Mouse (Mus musculus) heart, embryonic 11.5 days (tissue): ENCODE measurements at regions not wholly inside any gene's neighbourhood (a gene's known extent, or its start where the extent isn't known, plus 50 kb on each side); places are given as distances from the start of the nearest gene placed in this dataset.

Source experiments
- ATAC-seq: fragments of 200-750 bp; cut with Nextera tagmentation; replicated peaks from 2 replicates; pipeline ENCODE4 v1.8.0; 2017; ENCODE audit warnings: moderate library complexity; ENCODE audit not compliant: insufficient number of reproducible peaks, low FRiP score, low TSS enrichment
- H3K27ac ChIP-seq: fragments of 300-500 bp; sonication (generic); 2 replicates; pipeline ENCODE4 v1.5.1; 2014; ENCODE audit warnings: mild to moderate bottlenecking, low read depth, low read length
- H3K27me3 ChIP-seq: fragments of 300-500 bp; sonication (generic); 2 replicates; pipeline ENCODE4 v1.6.1; 2014; ENCODE audit warnings: mild to moderate bottlenecking, low read length, mixed read lengths; ENCODE audit not compliant: control insufficient read depth, insufficient read depth
- H3K36me3 ChIP-seq: fragments of 300-500 bp; sonication (generic); 2 replicates; pipeline ENCODE4 v1.6.1; 2014; ENCODE audit warnings: mild to moderate bottlenecking, low read length, moderate library complexity, mixed read lengths; ENCODE audit not compliant: control insufficient read depth, insufficient read depth
- H3K4me1 ChIP-seq: fragments of 300-500 bp; sonication (generic); 2 replicates; pipeline ENCODE4 v1.6.1; 2014; ENCODE audit warnings: low read length; ENCODE audit not compliant: control insufficient read depth, insufficient read depth
- H3K4me2 ChIP-seq: fragments of 300-500 bp; sonication (generic); 2 replicates; pipeline ENCODE4 v1.6.1; 2014; ENCODE audit warnings: mild to moderate bottlenecking, moderate library complexity
- H3K4me3 ChIP-seq: fragments of 300-500 bp; sonication (generic); 2 replicates; pipeline ENCODE4 v1.5.1; 2014; ENCODE audit warnings: low read depth, low read length
- H3K9ac ChIP-seq: fragments of 300-500 bp; sonication (generic); 2 replicates; pipeline ENCODE4 v1.6.1; 2014; ENCODE audit warnings: mild to moderate bottlenecking, low read depth, low read length, moderate library complexity
- H3K9me3 ChIP-seq: fragments of 300-500 bp; sonication (generic); replicated peaks from 2 replicates; pipeline ENCODE4 v1.6.1; 2016; ENCODE audit warnings: low read length; ENCODE audit not compliant: control insufficient read depth
- WGBS: fragments of 180-500 bp; shearing (Covaris S2); extraction: QIAGEN DNeasy Blood & Tissue Kit; methylation state at CpG from one replicate; pipeline ENCODE4 v1.1.7; 2014; ENCODE audit not compliant: insufficient replicate concordance; 5-methylcytosine and 5-hydroxymethylcytosine counted together

DNA sequence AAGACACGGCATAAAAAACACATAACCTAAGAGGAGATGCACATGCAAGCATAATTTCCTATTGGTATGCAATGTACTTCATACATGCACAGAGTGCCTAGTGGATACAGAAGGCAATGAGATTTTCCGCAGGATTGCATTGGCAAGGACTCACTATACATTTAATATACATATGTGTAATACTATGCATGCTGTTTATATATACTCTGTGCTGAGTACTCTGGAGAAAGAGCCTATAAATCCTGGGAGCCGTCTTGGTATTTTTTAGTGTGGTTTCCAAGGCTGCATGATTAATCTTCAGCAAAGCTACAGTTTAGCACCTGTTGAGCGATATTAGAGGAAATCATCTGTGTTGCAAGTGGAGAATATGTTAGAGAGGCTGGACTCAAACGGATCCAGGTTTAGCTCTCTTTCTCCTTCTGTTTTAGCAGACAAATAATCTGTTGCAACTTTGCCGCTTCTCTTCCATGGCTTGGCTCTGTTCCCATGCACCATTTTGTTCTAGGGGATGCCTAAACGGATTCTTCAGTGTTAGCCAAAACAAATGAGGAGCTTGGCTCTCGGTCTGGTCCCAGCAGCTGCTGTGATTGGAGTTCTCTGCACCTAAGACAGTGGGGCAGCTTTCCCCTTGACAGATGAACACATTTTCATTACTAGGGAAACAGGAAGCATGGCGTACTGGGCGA is 459.0 kb downstream of the Sorl1 start:
- Histone ChIP-seq H3K27ac (no peak overlapping the region), H3K4me2 (no peak overlapping the region), H3K9me3 (no peaks in the 10 kb centered on the region), H3K9ac (no peak overlapping the region), H3K27me3 (no peaks in the 10 kb centered on the region), H3K4me1 (no peaks in the 10 kb centered on the region), H3K36me3 (no peaks in the 10 kb centered on the region), H3K4me3 (no peak overlapping the region)
- ATAC-seq = no peak
- WGBS = 79% methylated on average over 10 of the region's 10 CpGs

DNA sequence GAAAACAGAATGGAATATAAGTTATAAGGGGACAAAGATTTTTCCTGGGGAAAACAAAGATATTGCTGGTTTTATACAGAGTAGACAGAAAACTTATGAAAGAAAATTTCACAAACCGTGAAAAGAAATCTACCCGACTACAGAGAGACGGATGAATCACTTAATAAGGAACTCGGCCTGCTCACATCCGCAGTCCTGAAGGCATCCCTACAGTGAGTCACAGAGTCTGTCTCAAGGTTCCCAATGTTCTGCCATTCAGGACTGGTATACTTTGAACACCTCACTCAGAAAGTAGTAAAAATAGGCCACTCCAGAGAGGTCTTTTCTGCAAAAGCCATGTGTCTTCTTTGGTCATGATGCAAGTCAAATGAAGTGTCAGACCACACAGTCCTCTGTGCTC is 463.5 kb downstream of the Sorl1 start:
- WGBS = 93% methylated on average over 5 of the region's 5 CpGs
- ATAC-seq = no peak
- Histone ChIP-seq H3K4me2 (no peak overlapping the region), H3K4me1 (peaks cover 11% of the 10 kb centered on the region), H3K27me3 (no peaks in the 10 kb centered on the region), H3K9me3 (no peaks in the 10 kb centered on the region), H3K4me3 (no peak overlapping the region), H3K36me3 (no peaks in the 10 kb centered on the region), H3K27ac (no peak overlapping the region), H3K9ac (no peak overlapping the region)

- Histone ChIP-seq H3K9ac (no peak overlapping the region), H3K4me1 (peaks cover 16% of the 10 kb centered on the region), H3K4me2 (no peak overlapping the region), H3K4me3 (no peak overlapping the region), H3K27me3 (no peaks in the 10 kb centered on the region), H3K27ac (no peak overlapping the region), H3K9me3 (no peaks in the 10 kb centered on the region), H3K36me3 (no peaks in the 10 kb centered on the region)
- no peak for ATAC-seq
- WGBS = 69% methylated on average over 5 of the region's 5 CpGs
Observed at GRCm38 (mm10) chr9:41660011-41660410, 464.1 kb downstream of the Sorl1 start.

DNA sequence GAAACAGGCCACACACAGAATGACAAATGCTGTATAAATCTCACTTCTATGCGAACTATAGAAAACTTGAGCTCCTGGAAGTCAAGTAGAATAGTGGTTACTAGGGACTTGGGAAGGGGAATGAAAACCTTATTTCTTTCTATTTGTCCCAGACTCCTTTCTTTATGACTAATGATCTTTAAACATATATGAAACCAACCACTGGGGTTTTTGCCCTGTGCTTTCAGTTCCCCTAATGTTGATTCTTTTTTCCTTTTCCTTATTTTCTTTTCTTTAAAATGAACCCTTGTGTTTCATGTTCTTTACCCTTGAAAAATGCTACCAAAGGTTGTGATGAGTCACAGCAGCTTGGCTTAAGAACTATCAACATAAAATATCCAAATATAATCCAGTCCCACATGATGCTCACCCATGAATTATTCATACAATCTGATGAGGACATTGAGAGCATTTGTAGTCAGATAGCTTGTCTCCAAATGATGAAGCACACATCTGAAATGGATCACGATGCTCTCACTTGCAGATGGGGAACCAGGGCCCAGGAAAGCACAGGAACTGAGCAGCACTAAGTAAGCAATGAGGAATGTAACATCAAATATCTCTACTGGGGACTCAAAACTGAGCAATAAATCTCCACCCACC is 470.2 kb upstream of the Ubash3b start:
- ATAC-seq = no peak
- 72% methylated on average over 2 of the region's 2 CpGs for WGBS
- no peaks in the 10 kb centered on the region for H3K4me1 ChIP-seq

GRCm38 (mm10) chr9:41621341-41621740 is 459.8 kb upstream of the Ubash3b start:
- no peak for ATAC-seq
- no peak overlapping the region for H3K9ac ChIP-seq
- H3K4me3 ChIP-seq = no peak overlapping the region
- no peaks in the 10 kb centered on the region for H3K4me1 ChIP-seq
- H3K27me3 ChIP-seq = no peaks in the 10 kb centered on the region
- H3K9me3 ChIP-seq = no peaks in the 10 kb centered on the region
- WGBS = 66% methylated on average over 8 of the region's 8 CpGs
- H3K4me2 ChIP-seq = no peak overlapping the region
- H3K36me3 ChIP-seq = no peaks in the 10 kb centered on the region
- no peak overlapping the region for H3K27ac ChIP-seq

More for the DNA sequence above, 470.2 kb upstream of the Ubash3b start:
- Histone ChIP-seq H3K27me3 (no peaks in the 10 kb centered on the region), H3K36me3 (no peaks in the 10 kb centered on the region), H3K4me3 (no peak overlapping the region), H3K9ac (no peak overlapping the region), H3K4me2 (no peak overlapping the region), H3K27ac (no peak overlapping the region), H3K9me3 (no peaks in the 10 kb centered on the region)

GRCm38 (mm10) chr9:41614002-41614401 is 452.5 kb upstream of the Ubash3b start:
- 53% methylated on average over 7 of the region's 7 CpGs for WGBS
- ATAC-seq = no peak
- no peak overlapping the region for H3K4me2 ChIP-seq
- no peak overlapping the region for H3K9ac ChIP-seq
- no peak overlapping the region for H3K27ac ChIP-seq
- H3K9me3 ChIP-seq = no peaks in the 10 kb centered on the region
- H3K27me3 ChIP-seq = no peaks in the 10 kb centered on the region
- no peak overlapping the region for H3K4me3 ChIP-seq
- no peaks in the 10 kb centered on the region for H3K36me3 ChIP-seq
- peaks cover 12% of the 10 kb centered on the region; the same call in 1 of the 2 replicates for H3K4me1 ChIP-seq

DNA sequence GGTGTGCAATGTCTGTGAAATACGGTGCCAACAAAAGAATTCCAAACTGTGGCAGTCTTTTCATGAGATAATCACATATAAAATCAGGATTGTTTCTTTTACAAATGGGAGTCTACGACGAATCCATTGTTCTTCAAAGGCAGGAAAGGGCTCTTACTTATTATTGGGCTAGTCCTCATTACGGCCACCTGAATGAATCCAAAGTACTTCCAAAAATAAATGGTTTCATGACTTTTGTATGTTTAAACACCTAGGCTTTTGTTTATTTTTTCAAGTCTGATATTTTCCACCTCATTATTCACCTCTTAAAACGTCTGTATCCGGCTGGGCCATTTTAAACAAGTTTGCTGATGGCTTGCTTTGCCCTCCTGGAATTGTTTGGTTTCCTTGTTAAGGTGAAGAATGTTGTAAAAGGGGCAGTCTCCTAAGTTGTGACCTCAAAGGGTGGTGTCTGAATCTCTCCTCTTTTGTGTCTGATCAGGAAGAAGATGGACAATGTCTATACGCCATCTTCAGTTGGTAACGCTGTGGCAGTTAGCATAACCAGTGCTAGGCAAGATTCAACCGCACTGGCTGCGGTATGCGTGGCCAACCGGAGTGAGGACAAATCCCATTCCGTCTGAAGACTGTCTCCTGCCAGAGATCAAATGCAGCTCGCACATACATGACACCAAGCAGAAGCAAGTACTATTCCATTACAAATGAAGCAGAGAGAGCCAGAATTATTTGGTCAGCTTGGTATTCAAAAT is 451.5 kb upstream of the Ubash3b start:
- WGBS = 63% methylated on average over 14 of the region's 14 CpGs
- no peak for ATAC-seq
- Histone ChIP-seq H3K9me3 (no peaks in the 10 kb centered on the region), H3K36me3 (no peaks in the 10 kb centered on the region), H3K9ac (peak overlapping the region; percentile 30; the same call in 1 of the 2 replicates), H3K27me3 (no peaks in the 10 kb centered on the region), H3K4me3 (no peak overlapping the region), H3K27ac (peak overlapping the region; percentile 57), H3K4me2 (peak overlapping the region; percentile 46), H3K4me1 (peaks cover 12% of the 10 kb centered on the region; the same call in 1 of the 2 replicates)

- H3K4me3 ChIP-seq = no peak overlapping the region; the same call in 1 of the 2 replicates
- peak overlapping the region; percentile 57 for H3K27ac ChIP-seq
- 34% methylated on average over 7 of the region's 7 CpGs for WGBS
Observed at GRCm38 (mm10) chr9:41612452-41612795, 450.9 kb upstream of the Ubash3b start.

More at GRCm38 (mm10) chr9:41612452-41612795, 450.9 kb upstream of the Ubash3b start:
- no peaks in the 10 kb centered on the region for H3K9me3 ChIP-seq
- H3K4me2 ChIP-seq = peak overlapping the region; percentile 46
- no peaks in the 10 kb centered on the region for H3K27me3 ChIP-seq
- H3K36me3 ChIP-seq = no peaks in the 10 kb centered on the region
- H3K4me1 ChIP-seq = peaks cover 12% of the 10 kb centered on the region; the same call in 1 of the 2 replicates
- peak overlapping the region; percentile 30; the same call in 1 of the 2 replicates for H3K9ac ChIP-seq
- ATAC-seq = no peak
